27 mouse cellular contexts compared by ENCODE assay signal in the genomic region with DNA sequence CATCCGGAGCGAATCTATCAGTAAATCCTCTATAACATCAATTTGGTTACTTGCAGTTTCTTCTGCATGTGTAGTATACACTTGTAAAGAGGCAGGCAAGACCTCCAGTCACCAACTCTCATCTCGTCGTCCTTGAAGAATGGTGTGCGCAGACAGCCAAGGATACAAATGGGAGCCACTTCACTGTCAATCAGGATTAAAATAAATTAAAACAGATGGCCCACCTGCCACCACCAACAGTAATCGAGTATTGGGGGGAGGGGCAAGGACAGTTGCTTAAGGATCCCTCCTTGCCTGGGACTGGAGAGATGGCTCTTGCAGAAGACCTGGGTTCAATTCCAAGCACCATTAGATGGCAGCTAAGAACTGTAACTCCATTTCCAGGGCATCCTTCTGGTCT. TPM values are rescaled to one million over a fixed set of nuclear protein-coding genes. Genes with fewer than 3 reads are reported as not detected.
DNase-seq lines count a peak whose midpoint lies in the region; ATAC-seq and TF ChIP-seq lines count a peak whose summit lies in the region.
"Had no signal": no experiment of that assay in that cellular context is flagged by ENCODE, and none has a peak within 500 bp of the region (broad histone marks: within the 10 kb centered on the region; RNA-seq: fewer than 3 reads in every experiment).

No protein-coding gene starts in this region.

- H3K4me3 ChIP-seq in hindbrain, postnatal 0 days (ENCODE audit: low read length) = no peak overlapping the region
- H3K4me3 ChIP-seq in hindbrain, embryonic 11.5 days (ENCODE audit: low read depth, low read length) = no peak overlapping the region
- H3K4me3 ChIP-seq in midbrain, postnatal 0 days (ENCODE audit: low read depth, low read length) = no peak overlapping the region
- no peak overlapping the region for H3K4me3 ChIP-seq in midbrain, embryonic 10.5 days
- H3K4me3 ChIP-seq: embryonic facial prominence, embryonic 10.5 days; embryonic facial prominence, embryonic 13.5 days; erythroblast, embryonic 14.5 days; forebrain, embryonic 12.5 days; forebrain, embryonic 15.5 days; heart, embryonic 13.5 days; hindbrain, embryonic 12.5 days; hindbrain, embryonic 15.5 days; intestine, embryonic 15.5 days had no signal

- WGBS in hindbrain, postnatal 0 days = 62% methylated on average over 6 of the region's 6 CpGs
- WGBS in hindbrain, embryonic 11.5 days = 66% methylated on average over 6 of the region's 6 CpGs
- WGBS in midbrain, postnatal 0 days = 51% methylated on average over 6 of the region's 6 CpGs
- WGBS in midbrain, embryonic 10.5 days = 71% methylated on average over 6 of the region's 6 CpGs

- no peak overlapping the region for H3K9ac ChIP-seq in hindbrain, postnatal 0 days (replicated peaks; ENCODE audit: low read length)
- no peak overlapping the region for H3K9ac ChIP-seq in hindbrain, embryonic 11.5 days (ENCODE audit: low read depth, low read length)
- H3K9ac ChIP-seq in midbrain, postnatal 0 days (replicated peaks; ENCODE audit: low read length, poor library complexity, severe bottlenecking) = no peak overlapping the region
- H3K9ac ChIP-seq: embryonic facial prominence, embryonic 13.5 days; forebrain, embryonic 12.5 days; forebrain, embryonic 15.5 days; heart, embryonic 13.5 days; hindbrain, embryonic 12.5 days; hindbrain, embryonic 15.5 days; intestine, embryonic 15.5 days had no signal

- no peak overlapping the region for H3K4me2 ChIP-seq in hindbrain, postnatal 0 days (ENCODE audit: low read depth, low read length)
- no peak overlapping the region for H3K4me2 ChIP-seq in hindbrain, embryonic 11.5 days (replicated peaks; ENCODE audit: low read depth, low read length)
- H3K4me2 ChIP-seq in midbrain, postnatal 0 days (ENCODE audit: low read depth, low read length, poor library complexity, severe bottlenecking) = no peak overlapping the region
- H3K4me2 ChIP-seq: embryonic facial prominence, embryonic 13.5 days; forebrain, embryonic 12.5 days; forebrain, embryonic 15.5 days; heart, embryonic 13.5 days; hindbrain, embryonic 12.5 days; hindbrain, embryonic 15.5 days; intestine, embryonic 15.5 days had no signal

- H3K27ac ChIP-seq in hindbrain, postnatal 0 days = no peak overlapping the region
- no peak overlapping the region for H3K27ac ChIP-seq in hindbrain, embryonic 11.5 days (ENCODE audit: low read depth, low read length)
- H3K27ac ChIP-seq in midbrain, postnatal 0 days (ENCODE audit: low read depth, low read length) = no peak overlapping the region
- H3K27ac ChIP-seq in midbrain, embryonic 10.5 days (replicated peaks) = no peak overlapping the region
- H3K27ac ChIP-seq: embryonic facial prominence, embryonic 10.5 days; embryonic facial prominence, embryonic 13.5 days; forebrain, embryonic 12.5 days; forebrain, embryonic 15.5 days; heart, embryonic 13.5 days; hindbrain, embryonic 12.5 days; hindbrain, embryonic 15.5 days; intestine, embryonic 15.5 days had no signal

- H3K4me1 ChIP-seq in hindbrain, postnatal 0 days (ENCODE audit: insufficient read depth, low read length) = peaks cover 5% of the 10 kb centered on the region; the same call in 1 of the 2 replicates
- H3K4me1 ChIP-seq in hindbrain, embryonic 11.5 days (replicated peaks; ENCODE audit: control insufficient read depth, insufficient read depth, low read length) = no peaks in the 10 kb centered on the region; the same call in 1 of the 2 replicates
- H3K4me1 ChIP-seq in midbrain, postnatal 0 days (ENCODE audit: insufficient read depth, low read length) = peaks cover 5% of the 10 kb centered on the region; the same call in 1 of the 2 replicates
- peaks cover 43% of the 10 kb centered on the region for H3K4me1 ChIP-seq in midbrain, embryonic 10.5 days

- H3K36me3 ChIP-seq in hindbrain, postnatal 0 days (ENCODE audit: insufficient read depth, low read length) = no peaks in the 10 kb centered on the region
- no peaks in the 10 kb centered on the region for H3K36me3 ChIP-seq in hindbrain, embryonic 11.5 days (ENCODE audit: control insufficient read depth, insufficient read depth, low read length)
- H3K36me3 ChIP-seq in midbrain, postnatal 0 days (ENCODE audit: insufficient read depth, low read length) = no peaks in the 10 kb centered on the region
- H3K36me3 ChIP-seq in midbrain, embryonic 10.5 days = peaks cover 1% of the 10 kb centered on the region
- H3K36me3 ChIP-seq: hindbrain, embryonic 15.5 days had no signal

- no peaks in the 10 kb centered on the region for H3K27me3 ChIP-seq in hindbrain, postnatal 0 days (ENCODE audit: insufficient read depth, low read length)
- no peaks in the 10 kb centered on the region for H3K27me3 ChIP-seq in hindbrain, embryonic 11.5 days (ENCODE audit: control insufficient read depth, insufficient read depth, low read length)
- H3K27me3 ChIP-seq in midbrain, postnatal 0 days (ENCODE audit: insufficient read depth, low read length) = no peaks in the 10 kb centered on the region
- H3K27me3 ChIP-seq in midbrain, embryonic 10.5 days (ENCODE audit: low read depth, poor library complexity, severe bottlenecking) = no peaks in the 10 kb centered on the region
- H3K27me3 ChIP-seq: embryonic facial prominence, embryonic 13.5 days; forebrain, embryonic 12.5 days; forebrain, embryonic 15.5 days; heart, embryonic 13.5 days; hindbrain, embryonic 12.5 days; hindbrain, embryonic 15.5 days; intestine, embryonic 15.5 days had no signal

- peak; percentile 6 for DNase-seq in embryo, embryonic 11 days
- no peak for DNase-seq in embryo, embryonic 9.5 days (ENCODE audit: extremely low spot score)
- DNase-seq in hindbrain, postnatal 0 days (ENCODE audit: low spot score) = peak; percentile 32
- no peak for DNase-seq in hindbrain, embryonic 11.5 days (ENCODE audit: low spot score)
- DNase-seq in midbrain, postnatal 0 days (ENCODE audit: low spot score) = peak; percentile 34
- DNase-seq in midbrain, embryonic 10.5 days (ENCODE audit: low spot score) = no peak
- peak; percentile 39 for DNase-seq in retina, postnatal 1 day
- no peak for DNase-seq in lung, postnatal 14 days
- DNase-seq: adrenal gland, adult 2 months; adrenal gland, postnatal 14 days; cerebellum, adult 11-12 months; cerebellum, adult 9-11 months; gastrocnemius, postnatal 10 days; heart, adult 18-20 months; heart, postnatal 14 days; heart, postnatal 4 days had no signal

- no peak for ATAC-seq in hindbrain, postnatal 0 days
- no peak for ATAC-seq in hindbrain, embryonic 11.5 days (ENCODE audit: low FRiP score)
- no peak for ATAC-seq in midbrain, postnatal 0 days (ENCODE audit: low FRiP score)
- ATAC-seq: CD4-positive, CD25-positive, alpha-beta regulatory T cell, adult 4 months; forebrain, embryonic 15.5 days; intestine, embryonic 15.5 days had no signal

- H3K9me3 ChIP-seq in hindbrain, postnatal 0 days (ENCODE audit: low read length) = no peaks in the 10 kb centered on the region
- H3K9me3 ChIP-seq in hindbrain, embryonic 11.5 days (ENCODE audit: control insufficient read depth, low read length) = no peaks in the 10 kb centered on the region
- no peaks in the 10 kb centered on the region for H3K9me3 ChIP-seq in midbrain, postnatal 0 days (ENCODE audit: low read length)
- H3K9me3 ChIP-seq in midbrain, embryonic 10.5 days (replicated peaks) = no peaks in the 10 kb centered on the region
- H3K9me3 ChIP-seq: embryonic facial prominence, embryonic 10.5 days; embryonic facial prominence, embryonic 13.5 days; forebrain, embryonic 12.5 days; forebrain, embryonic 15.5 days; heart, embryonic 13.5 days; hindbrain, embryonic 12.5 days; hindbrain, embryonic 15.5 days; intestine, embryonic 15.5 days had no signal

- no peak for TF ChIP-seq CTCF in hindbrain, postnatal 0 days (IDR thresholded peaks at IDR 0.05; ENCODE audit: low read depth)
- no peak for TF ChIP-seq CTCF in midbrain, postnatal 0 days (IDR thresholded peaks at IDR 0.05)

RNA-seq across cellular contexts. Expression of gene Usp36, which starts 2.6 kb away (rescaled TPM):
- total RNA-seq in hindbrain, postnatal 0 days (2014; rRNA removed) = 19.7 and 20.6 TPM in 2 replicates
- 12.6 and 12.8 TPM in 2 replicates for polyA plus RNA-seq in hindbrain, postnatal 0 days (2015; fragmentation: Nextera tagmentation; extraction: Ambion mirVana)
- 9.8 and 9.9 TPM in 2 replicates for polyA plus RNA-seq in hindbrain, embryonic 11.5 days (2014; fragmentation: Nextera tagmentation; extraction: Ambion mirVana)
- 13.7 and 20.4 TPM in 2 replicates for total RNA-seq in midbrain, postnatal 0 days (2014; rRNA removed)
- 10.6 and 13.1 TPM in 2 replicates for polyA plus RNA-seq in midbrain, postnatal 0 days (2015; fragmentation: Nextera tagmentation; extraction: Ambion mirVana)
- 20.4 and 23.6 TPM in 2 replicates for polyA plus RNA-seq in midbrain, embryonic 10.5 days (2016; fragmentation: Nextera tagmentation; extraction: Ambion mirVana)

RNA-seq across cellular contexts. Expression of gene Cyth1, which starts 44.3 kb away (rescaled TPM):
- 42.9 and 48.3 TPM in 2 replicates for total RNA-seq in hindbrain, postnatal 0 days (2014; rRNA removed)
- 15.7 and 19.5 TPM in 2 replicates for polyA plus RNA-seq in hindbrain, postnatal 0 days (2015; fragmentation: Nextera tagmentation; extraction: Ambion mirVana)
- 16.5 and 16.7 TPM in 2 replicates for polyA plus RNA-seq in hindbrain, embryonic 11.5 days (2014; fragmentation: Nextera tagmentation; extraction: Ambion mirVana)
- 40.2 and 54.1 TPM in 2 replicates for total RNA-seq in midbrain, postnatal 0 days (2014; rRNA removed)
- 20.0 and 21.6 TPM in 2 replicates for polyA plus RNA-seq in midbrain, postnatal 0 days (2015; fragmentation: Nextera tagmentation; extraction: Ambion mirVana)
- polyA plus RNA-seq in midbrain, embryonic 10.5 days (2016; fragmentation: Nextera tagmentation; extraction: Ambion mirVana) = 11.3 and 14.9 TPM in 2 replicates

RNA-seq across cellular contexts. Expression of gene Cep295nl, which starts 49.6 kb away (rescaled TPM):
- 0.31 and 1.2 TPM in 2 replicates for total RNA-seq in hindbrain, postnatal 0 days (2014; rRNA removed)
- polyA plus RNA-seq in hindbrain, postnatal 0 days (2015; fragmentation: Nextera tagmentation; extraction: Ambion mirVana) = 0.20 and 0.47 TPM in 2 replicates
- 0.37 and 0.42 TPM in 2 replicates for polyA plus RNA-seq in hindbrain, embryonic 11.5 days (2014; fragmentation: Nextera tagmentation; extraction: Ambion mirVana)
- 0.16 and 0.71 TPM in 2 replicates for total RNA-seq in midbrain, postnatal 0 days (2014; rRNA removed)
- polyA plus RNA-seq in midbrain, postnatal 0 days (2015; fragmentation: Nextera tagmentation; extraction: Ambion mirVana) = 0.13 and 0.22 TPM in 2 replicates
- 0.06 and 0.21 TPM in 2 replicates for polyA plus RNA-seq in midbrain, embryonic 10.5 days (2016; fragmentation: Nextera tagmentation; extraction: Ambion mirVana)
- total RNA-seq: MEL had no signal
- polyA plus RNA-seq: adrenal gland, adult 2 months; erythroblast, embryonic 14.5 days; forebrain, embryonic 15.5 days had no signal

Comparison
In these comparisons a context has a peak if more than half of its experiments do, and no peak if none do; other contexts are left out.
1. DNase-seq: peak in embryo, embryonic 11 days (single experiment), hindbrain, postnatal 0 days (single experiment), midbrain, postnatal 0 days (single experiment) and retina, postnatal 1 day (single experiment); none in embryo, embryonic 9.5 days (single experiment), hindbrain, embryonic 11.5 days (single experiment), midbrain, embryonic 10.5 days (single experiment) and lung, postnatal 14 days (single experiment).